Mouse (Mus musculus) limb, embryonic 10.5 days (tissue): Measurements from ENCODE around the gene Klk13. TPM values are rescaled to one million over a fixed set of nuclear protein-coding genes. Genes with fewer than 3 reads are reported as not detected.
A peak's percentile ranks its signal among the peaks of the same experiment; 100 is the strongest.

ENCODE experiments used
- DNase-seq: peaks from one replicate; pipeline ENCODE4 v3.0.0-alpha.2; 2017; ENCODE audit warnings: low spot score
- H3K27ac ChIP-seq: fragments of 300-500 bp; sonication (generic); 2 replicates; pipeline ENCODE4 v1.5.1; 2016; ENCODE audit warnings: mild to moderate bottlenecking
- H3K27me3 ChIP-seq: fragments of 300-500 bp; sonication (generic); 2 replicates; pipeline ENCODE4 v1.6.1; 2016; ENCODE audit warnings: low read depth, mild to moderate bottlenecking; ENCODE audit not compliant: poor library complexity, severe bottlenecking
- H3K36me3 ChIP-seq: fragments of 300-500 bp; sonication (generic); 2 replicates; pipeline ENCODE4 v1.6.1; 2016; ENCODE audit warnings: mild to moderate bottlenecking, moderate library complexity
- H3K4me1 ChIP-seq: fragments of 300-500 bp; sonication (generic); 2 replicates; pipeline ENCODE4 v1.6.1; 2016
- H3K4me3 ChIP-seq: fragments of 300-500 bp; sonication (generic); 2 replicates; pipeline ENCODE4 v1.5.1; 2016; ENCODE audit warnings: mild to moderate bottlenecking, moderate library complexity
- H3K9me3 ChIP-seq: fragments of 300-500 bp; sonication (generic); replicated peaks from 2 replicates; pipeline ENCODE4 v1.6.1; 2016; ENCODE audit warnings: mild to moderate bottlenecking
- WGBS: fragments of 180-500 bp; shearing (Covaris S2); methylation state at CpG from one replicate; pipeline ENCODE4 v1.1.7; 2016; 5-methylcytosine and 5-hydroxymethylcytosine counted together
- polyA plus RNA-seq: library from polyadenylated mRNA; unstranded; fragments of >200 nt; fragmentation: Nextera tagmentation; extraction: Ambion mirVana; gene quantifications from 2 replicates; pipeline ENCODE4 v1.2.1, GENCODE M21; 2016

Gene Klk13
- polyA plus RNA-seq, 1 experiment from 2014 or later = 0.94 TPM

DNA sequence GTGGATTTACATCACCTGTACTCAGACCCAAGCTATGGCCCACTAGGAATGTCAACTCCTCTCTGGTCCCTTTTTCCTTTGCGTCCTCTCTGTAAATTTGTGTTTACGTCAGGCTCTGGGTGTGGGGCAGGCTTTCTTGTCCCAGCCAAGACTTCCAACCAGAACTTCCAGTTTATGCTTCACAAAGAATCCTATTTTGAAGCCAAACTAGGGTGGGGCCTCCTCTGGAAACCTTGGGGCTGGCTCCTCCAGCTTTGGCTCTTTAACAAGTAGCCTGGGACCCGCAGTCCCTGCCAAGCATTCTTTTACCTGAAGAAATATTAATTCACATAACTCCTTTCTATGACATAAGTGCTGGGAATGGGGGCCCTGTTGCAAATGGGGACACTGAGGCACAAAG, 2.3 kb upstream of the Klk13 start:
- Histone ChIP-seq H3K4me3 (no peak overlapping the region), H3K36me3 (no peaks in the 10 kb centered on the region), H3K9me3 (no peaks in the 10 kb centered on the region), H3K4me1 (peaks cover 18% of the 10 kb centered on the region), H3K27me3 (peaks cover 8% of the 10 kb centered on the region; the same call in 1 of the 2 replicates), H3K27ac (no peak overlapping the region)
- WGBS = 94% methylated on average over 3 of the region's 3 CpGs
- no peak for DNase-seq

GRCm38 (mm10) chr7:43712917-43713316, 550 bp downstream of the Klk13 start:
- no peaks in the 10 kb centered on the region for H3K36me3 ChIP-seq
- DNase-seq = peak; percentile 33
- no peaks in the 10 kb centered on the region for H3K9me3 ChIP-seq
- peaks cover 18% of the 10 kb centered on the region for H3K4me1 ChIP-seq
- H3K27ac ChIP-seq = no peak overlapping the region
- peaks cover 8% of the 10 kb centered on the region; the same call in 1 of the 2 replicates for H3K27me3 ChIP-seq
- peak overlapping the region; percentile 38 for H3K4me3 ChIP-seq
- WGBS = 5% methylated on average over 9 of the region's 9 CpGs

- WGBS = 9% methylated on average over 19 of the region's 19 CpGs
- H3K27ac ChIP-seq = no peak overlapping the region
- peaks cover 18% of the 10 kb centered on the region for H3K4me1 ChIP-seq
- DNase-seq = peak; percentile 30
- H3K36me3 ChIP-seq = no peaks in the 10 kb centered on the region
- H3K9me3 ChIP-seq = no peaks in the 10 kb centered on the region
- H3K27me3 ChIP-seq = peaks cover 8% of the 10 kb centered on the region; the same call in 1 of the 2 replicates
- H3K4me3 ChIP-seq = peak overlapping the region; percentile 38
These were observed 1.5 kb downstream of the Klk13 start for GRCm38 (mm10) chr7:43713741-43714351.

DNA sequence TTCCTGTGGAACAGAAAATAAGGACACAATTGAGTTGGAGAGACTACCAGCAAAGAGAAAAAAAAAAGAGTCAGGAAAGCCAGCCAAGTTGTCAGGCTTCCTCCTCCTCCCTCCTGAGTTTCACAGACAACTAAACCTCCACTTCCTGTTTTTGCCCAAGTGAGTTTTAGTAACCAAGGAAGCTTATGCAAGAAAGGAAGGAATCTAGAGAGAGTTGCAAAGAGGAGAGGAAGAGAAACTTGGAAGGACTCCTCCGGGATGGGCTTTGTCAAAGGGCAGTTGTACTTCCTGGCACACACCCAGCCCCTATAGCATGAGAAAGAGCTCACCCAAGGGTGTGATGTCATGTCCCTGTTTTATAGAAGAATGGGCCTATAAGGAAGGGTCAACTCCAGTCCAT, 35.4 kb downstream of the Klk13 start:
- DNase-seq = no peak
- Histone ChIP-seq H3K4me3 (no peak overlapping the region), H3K36me3 (no peaks in the 10 kb centered on the region), H3K4me1 (no peaks in the 10 kb centered on the region), H3K9me3 (no peaks in the 10 kb centered on the region), H3K27me3 (no peaks in the 10 kb centered on the region), H3K27ac (no peak overlapping the region)
- WGBS = 86% methylated on average over 1 of the region's 1 CpGs

GRCm38 (mm10) chr7:43752806-43753205, 40.4 kb downstream of the Klk13 start:
- 79% methylated on average over 2 of the region's 2 CpGs for WGBS
- H3K27ac ChIP-seq = no peak overlapping the region
- no peak overlapping the region for H3K4me3 ChIP-seq
- H3K36me3 ChIP-seq = no peaks in the 10 kb centered on the region
- H3K4me1 ChIP-seq = no peaks in the 10 kb centered on the region
- H3K27me3 ChIP-seq = no peaks in the 10 kb centered on the region
- no peaks in the 10 kb centered on the region for H3K9me3 ChIP-seq
- no peak for DNase-seq

DNA sequence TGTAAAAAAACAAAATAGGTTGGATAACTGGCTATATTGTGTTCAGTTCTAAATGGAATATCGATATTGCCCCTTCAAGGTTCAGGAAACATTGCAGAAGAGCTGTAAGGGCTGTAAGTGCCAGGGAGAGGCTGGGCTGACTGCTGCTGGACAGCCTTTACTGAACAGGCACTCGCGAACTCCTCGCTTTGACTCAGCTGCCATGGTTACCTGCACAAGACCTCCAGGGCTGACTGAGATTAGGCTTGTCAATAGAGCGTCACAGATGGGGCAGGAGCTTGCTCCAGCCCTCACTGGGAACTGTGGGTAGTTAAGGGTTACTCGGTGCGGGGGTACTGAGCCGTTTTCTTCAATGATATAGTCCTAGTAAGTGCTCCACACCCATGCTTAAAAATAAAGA, 54.1 kb downstream of the Klk13 start:
- WGBS = 64% methylated on average over 8 of the region's 8 CpGs
- Histone ChIP-seq H3K4me3 (no peak overlapping the region), H3K4me1 (no peaks in the 10 kb centered on the region), H3K36me3 (no peaks in the 10 kb centered on the region), H3K27me3 (no peaks in the 10 kb centered on the region), H3K9me3 (no peaks in the 10 kb centered on the region), H3K27ac (no peak overlapping the region)
- DNase-seq = no peak

GRCm38 (mm10) chr7:43768597-43768996, 56.2 kb downstream of the Klk13 start, which contains the start of gene Klk12:
TSS of gene Klk12 (plus strand) at chr7:43768897.
- WGBS = 79% methylated on average over 4 of the region's 4 CpGs
- H3K9me3 ChIP-seq = no peaks in the 10 kb centered on the region
- H3K4me1 ChIP-seq = no peaks in the 10 kb centered on the region
- no peaks in the 10 kb centered on the region for H3K36me3 ChIP-seq
- DNase-seq = no peak
- H3K4me3 ChIP-seq = no peak within 1 kb of the TSS
- no peaks in the 10 kb centered on the region for H3K27me3 ChIP-seq
- H3K27ac ChIP-seq = no peak within 1 kb of the TSS

DNA sequence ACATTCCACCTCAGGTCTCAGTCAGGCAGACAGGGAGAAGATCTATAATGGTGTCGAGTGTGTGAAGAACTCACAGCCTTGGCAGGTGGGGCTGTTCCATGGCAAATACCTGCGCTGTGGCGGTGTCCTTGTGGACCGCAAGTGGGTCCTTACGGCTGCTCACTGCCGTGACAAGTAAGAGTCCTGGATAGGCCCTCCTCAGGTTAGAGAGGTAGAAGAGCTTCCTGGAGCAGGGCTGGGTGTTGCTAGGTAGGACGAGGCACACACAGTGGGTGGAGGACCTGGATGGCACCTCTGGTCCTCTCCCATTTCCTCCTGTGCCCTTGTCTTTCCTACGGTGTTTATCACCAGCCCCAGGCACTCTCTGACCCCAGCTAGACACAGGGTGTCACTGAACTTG, 57.3 kb downstream of the Klk13 start:
- H3K4me3 ChIP-seq = no peak overlapping the region
- DNase-seq = peak; percentile 19
- WGBS = 95% methylated on average over 8 of the region's 8 CpGs
- no peaks in the 10 kb centered on the region for H3K36me3 ChIP-seq
- no peak overlapping the region for H3K27ac ChIP-seq
- no peaks in the 10 kb centered on the region for H3K27me3 ChIP-seq
- H3K9me3 ChIP-seq = no peaks in the 10 kb centered on the region
- H3K4me1 ChIP-seq = no peaks in the 10 kb centered on the region

DNA sequence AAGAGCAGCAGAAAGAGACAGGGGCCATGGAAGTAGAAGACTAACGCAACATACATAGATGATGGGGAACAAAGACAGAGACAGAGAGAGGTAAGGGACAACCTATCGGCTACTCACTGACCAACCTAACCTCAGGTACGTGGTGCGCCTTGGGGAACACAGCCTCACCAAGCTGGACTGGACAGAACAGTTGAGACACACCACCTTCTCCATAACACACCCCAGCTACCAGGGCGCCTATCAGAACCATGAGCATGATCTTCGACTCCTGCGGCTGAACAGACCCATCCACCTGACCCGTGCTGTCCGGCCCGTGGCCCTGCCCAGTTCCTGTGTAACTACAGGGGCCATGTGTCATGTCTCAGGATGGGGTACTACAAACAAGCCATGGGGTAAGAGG, 58.3 kb downstream of the Klk13 start:
- H3K36me3 ChIP-seq = no peaks in the 10 kb centered on the region
- DNase-seq = peak; percentile 17
- 96% methylated on average over 10 of the region's 10 CpGs for WGBS
- H3K4me3 ChIP-seq = no peak overlapping the region
- no peaks in the 10 kb centered on the region for H3K9me3 ChIP-seq
- H3K27me3 ChIP-seq = no peaks in the 10 kb centered on the region
- no peak overlapping the region for H3K27ac ChIP-seq
- peaks cover 5% of the 10 kb centered on the region; the same call in 1 of the 2 replicates for H3K4me1 ChIP-seq

DNA sequence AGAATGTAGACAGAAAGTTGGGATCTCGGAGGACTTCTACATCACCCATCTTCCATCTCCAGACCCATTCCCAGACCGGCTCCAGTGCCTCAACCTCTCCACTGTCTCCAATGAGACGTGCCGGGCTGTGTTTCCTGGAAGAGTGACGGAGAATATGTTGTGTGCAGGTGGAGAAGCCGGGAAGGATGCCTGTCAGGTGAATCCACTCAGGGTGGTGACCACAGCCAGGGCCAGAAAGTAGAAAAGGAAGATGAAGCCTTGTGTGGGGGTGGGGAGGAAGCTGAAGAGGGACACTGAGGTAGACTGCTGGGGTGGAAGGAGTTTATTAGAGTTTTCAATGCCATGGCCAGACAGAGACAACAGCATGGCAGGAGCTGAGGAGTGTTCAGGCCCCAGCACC, 59.5 kb downstream of the Klk13 start:
- Histone ChIP-seq H3K4me3 (no peak overlapping the region), H3K36me3 (no peaks in the 10 kb centered on the region), H3K4me1 (peaks cover 5% of the 10 kb centered on the region; the same call in 1 of the 2 replicates), H3K27ac (no peak overlapping the region), H3K27me3 (no peaks in the 10 kb centered on the region), H3K9me3 (no peaks in the 10 kb centered on the region)
- WGBS = 98% methylated on average over 6 of the region's 6 CpGs
- DNase-seq = peak; percentile 4

DNA sequence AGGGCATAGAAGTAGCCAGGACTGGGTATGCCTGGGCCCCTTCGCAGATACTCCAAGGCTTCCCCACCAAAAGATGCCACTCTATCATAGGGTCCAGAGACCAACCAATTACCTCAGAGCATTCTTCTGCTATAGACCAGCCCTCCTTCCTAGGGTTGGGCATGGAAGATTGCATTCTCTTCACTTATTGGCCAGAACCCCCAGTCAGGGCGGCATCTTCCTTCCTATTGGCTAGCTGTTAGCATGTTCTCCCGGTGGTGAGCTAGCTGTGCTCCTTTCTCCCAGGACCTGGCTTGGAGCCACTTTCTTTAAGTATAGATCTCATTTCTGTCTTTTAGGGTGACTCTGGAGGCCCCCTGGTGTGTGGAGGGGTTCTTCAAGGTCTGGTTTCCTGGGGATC, 60.5 kb downstream of the Klk13 start:
- Histone ChIP-seq H3K36me3 (no peaks in the 10 kb centered on the region), H3K9me3 (no peaks in the 10 kb centered on the region), H3K4me1 (peaks cover 5% of the 10 kb centered on the region; the same call in 1 of the 2 replicates), H3K27me3 (no peaks in the 10 kb centered on the region), H3K4me3 (no peak overlapping the region), H3K27ac (no peak overlapping the region)
- peak; percentile 13 for DNase-seq
- 69% methylated on average over 3 of the region's 3 CpGs for WGBS

GRCm38 (mm10) chr7:43774364-43774763, 62.0 kb downstream of the Klk13 start, which contains the start of gene Klk11:
TSS of gene Klk11 (plus strand) at chr7:43774604.
- Histone ChIP-seq H3K4me3 (no peak within 1 kb of the TSS), H3K9me3 (no peaks in the 10 kb centered on the region), H3K27me3 (no peaks in the 10 kb centered on the region), H3K36me3 (no peaks in the 10 kb centered on the region), H3K27ac (no peak within 1 kb of the TSS), H3K4me1 (peaks cover 5% of the 10 kb centered on the region; the same call in 1 of the 2 replicates)
- WGBS = 93% methylated on average over 5 of the region's 5 CpGs
- peak; percentile 3 for DNase-seq

- Histone ChIP-seq H3K4me3 (no peak overlapping the region), H3K4me1 (peaks cover 5% of the 10 kb centered on the region; the same call in 1 of the 2 replicates), H3K27ac (no peak overlapping the region), H3K9me3 (no peaks in the 10 kb centered on the region), H3K27me3 (no peaks in the 10 kb centered on the region), H3K36me3 (no peaks in the 10 kb centered on the region)
- 61% methylated on average over 6 of the region's 6 CpGs for WGBS
- DNase-seq = peak; percentile 24
These were observed 62.4 kb downstream of the Klk13 start for GRCm38 (mm10) chr7:43774802-43775201.
